Mouse (Mus musculus) liver, embryonic 16.5 days (tissue): ENCODE measurements around the gene Ints1. TPM values are rescaled to one million over a fixed set of nuclear protein-coding genes. Genes with fewer than 3 reads are reported as not detected.

Experiments used
- ATAC-seq: fragments of 200-750 bp; cut with Nextera tagmentation; 2 replicates; pipeline ENCODE4 v1.8.0; 2017; ENCODE audit warnings: low read depth, mild to moderate bottlenecking, moderate number of reproducible peaks, moderate library complexity
- H3K27ac ChIP-seq: fragments of 300-500 bp; sonication (generic); 2 replicates; pipeline ENCODE4 v1.5.1; 2014; ENCODE audit warnings: mild to moderate bottlenecking, low read length
- H3K27me3 ChIP-seq: fragments of 300-500 bp; sonication (generic); 2 replicates; pipeline ENCODE4 v1.6.1; 2014; ENCODE audit warnings: low read depth, low read length, mixed read lengths; ENCODE audit not compliant: control insufficient read depth, insufficient read depth
- H3K36me3 ChIP-seq: fragments of 300-500 bp; sonication (generic); 2 replicates; pipeline ENCODE4 v1.6.1; 2014; ENCODE audit warnings: mild to moderate bottlenecking; ENCODE audit not compliant: control insufficient read depth, insufficient read depth
- H3K4me1 ChIP-seq: fragments of 300-500 bp; sonication (generic); 2 replicates; pipeline ENCODE4 v1.6.1; 2014; ENCODE audit warnings: low read depth, low read length, mixed read lengths; ENCODE audit not compliant: control insufficient read depth
- H3K4me2 ChIP-seq: fragments of 300-500 bp; sonication (generic); 2 replicates; pipeline ENCODE4 v1.6.1; 2014; ENCODE audit warnings: low read depth, low read length, mixed read lengths
- H3K4me3 ChIP-seq: fragments of 300-500 bp; sonication (generic); 2 replicates; pipeline ENCODE4 v1.5.1; 2014; ENCODE audit warnings: low read depth, mild to moderate bottlenecking, low read length
- H3K9ac ChIP-seq: fragments of 300-500 bp; sonication (generic); 2 replicates; pipeline ENCODE4 v1.6.1; 2014; ENCODE audit warnings: low read depth, low read length
- H3K9me3 ChIP-seq: fragments of 300-500 bp; sonication (generic); replicated peaks from 2 replicates; pipeline ENCODE4 v1.6.1; 2016; ENCODE audit warnings: low read length; ENCODE audit not compliant: control insufficient read depth
- WGBS: fragments of 180-500 bp; shearing (Covaris S2); extraction: QIAGEN DNeasy Blood & Tissue Kit; methylation state at CpG from one replicate; pipeline ENCODE4 v1.1.7; 2014; ENCODE audit not compliant: insufficient replicate concordance; 5-methylcytosine and 5-hydroxymethylcytosine counted together
- polyA plus RNA-seq: library from polyadenylated mRNA; unstranded; fragments of >200 nt; fragmentation: Nextera tagmentation; extraction: Ambion mirVana; gene quantifications from 2 replicates; pipeline ENCODE4 v1.2.1, GENCODE M21; 2015

Ints1 gene
- polyA plus RNA-seq, 1 experiment from 2014 or later: 11.2 TPM

DNA sequence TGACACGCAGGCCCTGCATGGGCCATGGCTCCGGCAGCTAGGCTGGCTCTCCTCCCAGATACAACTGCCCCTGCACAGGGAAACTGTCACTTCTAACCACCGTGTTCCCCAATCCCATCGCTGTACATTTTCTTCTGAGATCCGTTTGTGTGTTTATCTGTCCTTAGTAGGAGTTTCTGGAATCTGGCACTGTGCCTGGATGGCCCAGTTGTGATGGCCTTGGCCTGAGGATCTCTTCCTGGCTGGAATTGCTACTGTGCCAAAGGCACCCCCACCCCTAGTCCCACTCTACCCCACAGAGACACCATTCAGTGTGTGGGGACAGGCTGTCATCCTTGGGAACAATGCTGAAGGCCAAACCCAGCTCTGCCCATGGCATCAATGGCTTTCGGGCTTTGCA lies 40.5 kb upstream of the Ints1 start:
- H3K27ac ChIP-seq: peak overlapping the region; percentile 45
- peaks cover 59% of the 10 kb centered on the region for H3K4me1 ChIP-seq
- H3K4me3 ChIP-seq: no peak overlapping the region
- ATAC-seq: no peak
- no peak overlapping the region for H3K9ac ChIP-seq
- H3K9me3 ChIP-seq: no peaks in the 10 kb centered on the region
- no peaks in the 10 kb centered on the region for H3K36me3 ChIP-seq
- no peak overlapping the region for H3K4me2 ChIP-seq
- peaks cover 3% of the 10 kb centered on the region for H3K27me3 ChIP-seq
- 71% methylated on average over 6 of the region's 6 CpGs for WGBS

DNA sequence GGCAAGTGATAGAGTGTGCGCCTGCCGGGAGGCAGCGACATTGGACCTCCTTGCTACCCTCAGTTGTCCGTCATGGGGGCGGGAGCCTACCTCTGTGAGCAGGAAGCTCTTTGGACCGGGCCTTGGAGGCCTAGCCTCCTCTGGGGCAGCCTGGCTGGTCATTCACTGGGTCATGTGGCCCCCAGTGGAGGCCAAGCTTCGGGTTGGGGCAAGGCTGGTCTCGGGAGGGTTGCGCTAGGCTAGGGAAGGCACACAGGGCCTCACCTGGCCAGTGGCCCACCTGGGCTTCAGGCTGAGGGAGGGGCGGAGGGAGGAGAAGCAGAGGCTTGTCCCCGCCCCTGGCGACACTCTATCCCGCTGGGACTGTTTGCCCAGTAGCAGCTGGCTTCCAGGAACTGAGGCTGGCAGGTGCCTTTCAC lies 38.5 kb upstream of the Ints1 start:
- H3K4me1 ChIP-seq: peaks cover 61% of the 10 kb centered on the region
- peak overlapping the region; percentile 51; the same call in 1 of the 2 replicates for H3K9ac ChIP-seq
- H3K27ac ChIP-seq: no peak overlapping the region

DNA sequence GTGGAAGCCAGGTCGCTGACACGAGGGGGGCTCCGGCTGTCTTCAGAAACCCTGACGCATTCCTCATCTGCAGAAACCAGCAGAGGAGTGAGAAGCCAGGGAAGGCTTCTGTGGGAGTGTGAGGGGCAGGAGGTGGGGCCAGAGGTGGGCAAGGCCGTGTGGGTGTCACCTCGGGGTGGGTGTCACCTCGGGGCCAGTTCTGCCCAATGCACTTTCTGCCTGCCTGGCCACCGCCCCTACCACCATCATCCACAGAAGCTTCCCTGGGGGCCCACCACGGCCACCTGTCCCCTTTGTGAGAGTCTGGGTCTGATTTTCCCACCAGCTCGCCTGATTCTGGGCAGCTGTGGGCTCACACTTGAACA lies 37.6 kb upstream of the Ints1 start:
- Histone ChIP-seq H3K27ac (0 out of 2 replicates have a peak overlapping the region, but pooled peaks have one; percentile 22), H3K4me1 (peaks cover 53% of the 10 kb centered on the region), H3K9me3 (no peaks in the 10 kb centered on the region), H3K9ac (no peak overlapping the region), H3K4me2 (0 out of 2 replicates have a peak overlapping the region, but pooled peaks have one; percentile 6), H3K36me3 (no peaks in the 10 kb centered on the region), H3K27me3 (peaks cover 3% of the 10 kb centered on the region), H3K4me3 (no peak overlapping the region)
- no peak for ATAC-seq
- 38% methylated on average over 10 of the region's 10 CpGs for WGBS

More for the DNA sequence above, 38.5 kb upstream of the Ints1 start:
- Histone ChIP-seq H3K4me3 (peak overlapping the region; percentile 9; the same call in 1 of the 2 replicates), H3K27me3 (peaks cover 3% of the 10 kb centered on the region), H3K36me3 (no peaks in the 10 kb centered on the region), H3K4me2 (peak overlapping the region; percentile 26; the same call in 1 of the 2 replicates), H3K9me3 (no peaks in the 10 kb centered on the region)
- 31% methylated on average over 13 of the region's 13 CpGs for WGBS
- no peak for ATAC-seq

DNA sequence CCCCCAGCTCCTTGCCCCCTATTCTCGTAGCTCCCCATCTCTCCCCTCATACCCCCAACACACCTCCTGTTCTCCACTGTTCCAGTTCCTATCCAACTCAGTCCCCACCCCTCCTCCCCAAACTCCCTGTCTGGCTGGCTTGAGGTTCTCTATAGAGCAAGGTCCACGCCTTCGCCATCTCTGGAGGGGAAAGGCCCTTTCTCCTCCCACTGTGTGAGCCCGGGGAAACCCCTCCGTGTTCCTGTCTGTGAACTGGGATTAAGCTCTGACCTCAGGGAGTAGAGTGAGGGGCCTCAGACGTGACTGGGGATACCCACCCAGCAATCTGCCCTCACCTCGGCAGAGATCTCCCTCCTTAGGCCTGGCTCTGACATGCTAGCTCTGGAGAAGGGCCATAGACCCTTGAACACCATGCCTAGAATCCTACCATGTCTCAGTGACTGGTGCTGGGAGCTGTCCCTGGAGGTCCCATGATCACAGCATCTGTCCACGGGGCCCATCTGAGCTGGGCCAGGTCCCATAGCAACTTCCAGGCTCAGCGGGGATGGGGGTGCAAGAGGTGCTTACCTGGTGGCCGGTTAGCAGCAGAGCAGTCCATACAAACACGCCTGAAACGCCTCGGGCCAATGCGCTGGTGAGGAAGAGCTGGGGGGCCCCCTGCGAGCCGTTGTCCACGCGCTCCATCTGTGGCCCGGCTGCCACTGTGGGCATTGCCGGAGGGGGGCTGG lies 37.1 kb upstream of the Ints1 start:
- Histone ChIP-seq H3K9ac (no peak overlapping the region), H3K4me2 (0 out of 2 replicates have a peak overlapping the region, but pooled peaks have one; percentile 6), H3K36me3 (no peaks in the 10 kb centered on the region), H3K9me3 (no peaks in the 10 kb centered on the region), H3K27me3 (peaks cover 3% of the 10 kb centered on the region), H3K4me3 (no peak overlapping the region), H3K27ac (0 out of 2 replicates have a peak overlapping the region, but pooled peaks have one; percentile 26), H3K4me1 (peaks cover 47% of the 10 kb centered on the region)
- ATAC-seq: no peak
- 65% methylated on average over 20 of the region's 20 CpGs for WGBS

DNA sequence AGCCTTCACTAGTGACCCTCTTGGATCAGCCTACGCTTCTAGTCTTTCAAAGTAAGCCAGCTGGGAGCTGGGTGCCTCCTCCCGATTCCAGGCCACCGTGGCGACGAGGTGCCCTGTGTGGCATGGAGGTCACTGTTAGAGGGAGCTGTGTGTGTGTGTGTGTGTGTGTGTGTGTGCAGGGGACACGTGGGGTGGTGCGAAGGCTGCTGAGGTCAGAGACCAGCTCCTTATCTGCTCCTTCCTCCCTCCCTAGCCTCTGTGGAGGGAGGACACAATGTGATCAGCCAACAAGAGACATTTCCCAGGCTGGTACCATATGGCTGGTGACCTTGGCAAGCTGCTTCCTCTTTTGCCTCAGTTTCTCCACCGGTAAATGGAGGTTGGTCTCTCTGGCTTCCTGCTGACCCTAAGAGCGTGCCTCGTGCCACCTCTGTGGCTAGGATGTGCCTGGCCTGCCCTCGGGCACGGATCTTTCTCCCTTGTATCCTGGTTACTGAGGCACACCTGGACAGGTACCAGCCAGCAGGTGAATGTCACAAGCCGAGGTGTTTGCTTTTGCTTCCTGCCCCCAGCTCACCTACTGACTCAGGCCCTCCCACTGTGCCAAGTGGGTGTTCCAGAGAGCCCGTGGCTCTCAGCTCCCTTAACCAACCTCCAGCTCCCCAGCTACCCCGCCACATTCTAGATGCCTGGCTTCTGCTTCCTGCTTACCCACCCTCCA lies 36.4 kb upstream of the Ints1 start:
- 46% methylated on average over 15 of the region's 15 CpGs for WGBS
- H3K4me1 ChIP-seq: peaks cover 45% of the 10 kb centered on the region
- H3K4me3 ChIP-seq: no peak overlapping the region
- H3K4me2 ChIP-seq: no peak overlapping the region
- ATAC-seq: peak; percentile 50
- peaks cover 3% of the 10 kb centered on the region for H3K27me3 ChIP-seq
- H3K9ac ChIP-seq: peak overlapping the region; percentile 40
- no peaks in the 10 kb centered on the region; the same call in 1 of the 2 replicates for H3K9me3 ChIP-seq
- no peaks in the 10 kb centered on the region for H3K36me3 ChIP-seq
- 0 out of 2 replicates have a peak overlapping the region, but pooled peaks have one; percentile 26 for H3K27ac ChIP-seq

DNA sequence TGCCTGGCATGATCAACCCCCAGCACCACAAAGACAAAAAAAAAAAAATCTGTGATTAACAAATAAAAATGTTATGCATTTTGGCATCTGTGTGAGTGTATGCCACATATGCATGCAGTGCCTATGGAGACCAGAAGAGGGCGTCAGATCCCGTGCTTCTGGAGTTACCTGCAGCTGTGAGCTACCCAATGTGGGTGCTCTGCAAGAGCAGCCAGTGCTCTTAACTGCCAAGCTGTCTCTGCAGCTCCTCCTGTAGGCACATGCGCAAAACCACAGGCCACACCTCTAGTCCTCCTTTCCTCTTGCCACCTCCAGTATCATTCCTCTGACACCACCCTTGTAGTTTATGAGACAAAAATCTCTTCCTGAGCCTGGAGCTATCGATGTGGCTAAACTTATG lies 33.9 kb upstream of the Ints1 start:
- Histone ChIP-seq H3K36me3 (no peaks in the 10 kb centered on the region), H3K4me3 (no peak overlapping the region), H3K4me1 (peaks cover 56% of the 10 kb centered on the region), H3K4me2 (no peak overlapping the region), H3K9me3 (no peaks in the 10 kb centered on the region; the same call in 1 of the 2 replicates), H3K27me3 (peaks cover 3% of the 10 kb centered on the region), H3K9ac (no peak overlapping the region), H3K27ac (peak overlapping the region; percentile 23; the same call in 1 of the 2 replicates)
- ATAC-seq: no peak
- 36% methylated on average over 4 of the region's 4 CpGs for WGBS

DNA sequence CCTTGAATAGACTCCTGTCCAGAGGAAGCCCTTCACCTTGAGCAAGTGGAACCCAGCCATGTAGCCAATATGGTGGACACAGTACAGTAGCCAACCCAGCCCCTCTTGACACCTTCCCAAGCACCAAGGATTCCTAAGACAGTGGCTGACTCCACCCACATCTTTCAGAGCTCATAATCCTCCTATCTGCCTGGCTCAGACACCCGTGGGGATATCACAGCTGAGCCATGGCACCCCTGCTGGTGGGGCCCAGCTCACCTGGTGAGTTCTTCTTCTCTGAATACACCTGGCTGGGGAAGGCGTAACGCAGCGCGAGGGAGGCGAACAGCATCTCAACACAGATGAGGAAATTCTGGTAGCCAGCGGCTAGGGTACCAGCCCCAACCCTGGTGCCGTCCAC lies 30.4 kb upstream of the Ints1 start:
- Histone ChIP-seq H3K9ac (peak overlapping the region; percentile 75), H3K4me3 (no peak overlapping the region), H3K9me3 (no peaks in the 10 kb centered on the region; the same call in 1 of the 2 replicates), H3K4me2 (peak overlapping the region; percentile 61), H3K27ac (peak overlapping the region; percentile 99), H3K36me3 (peaks cover 20% of the 10 kb centered on the region), H3K27me3 (no peaks in the 10 kb centered on the region), H3K4me1 (peaks cover 57% of the 10 kb centered on the region)
- ATAC-seq: peak; percentile 20
- WGBS: 75% methylated on average over 8 of the region's 8 CpGs

DNA sequence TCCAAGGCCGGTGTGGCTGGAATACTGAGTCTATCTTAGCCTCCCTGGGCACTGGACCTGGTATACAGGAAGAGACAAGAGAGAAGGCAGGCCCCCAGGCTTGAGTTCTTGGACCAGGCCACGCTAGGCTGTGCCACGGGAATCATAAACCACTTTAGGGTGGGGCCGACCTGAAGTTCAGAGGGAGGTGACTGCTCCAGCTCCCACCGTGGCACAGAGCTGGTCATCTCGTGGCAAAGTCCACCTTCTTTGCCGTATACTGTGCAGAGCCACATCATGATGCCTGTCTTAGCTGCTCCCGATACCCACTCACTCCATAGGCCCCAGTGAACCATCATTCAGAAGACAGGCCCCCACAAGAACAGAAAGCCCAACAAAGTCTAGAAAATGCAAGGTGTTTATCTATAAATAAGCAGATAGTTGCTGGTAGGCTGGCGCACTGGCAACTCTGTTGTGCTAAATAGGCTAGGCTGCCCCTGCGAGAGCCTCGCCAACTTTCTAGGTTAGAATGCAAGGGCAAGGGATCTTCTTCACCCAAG lies 29.2 kb upstream of the Ints1 start:
- peak overlapping the region; percentile 75 for H3K9ac ChIP-seq
- 23% methylated on average over 11 of the region's 11 CpGs for WGBS
- H3K27me3 ChIP-seq: no peaks in the 10 kb centered on the region
- peaks cover 57% of the 10 kb centered on the region for H3K4me1 ChIP-seq
- peak; percentile 25 for ATAC-seq
- H3K36me3 ChIP-seq: peaks cover 33% of the 10 kb centered on the region
- peak overlapping the region; percentile 99 for H3K27ac ChIP-seq
- peak overlapping the region; percentile 33 for H3K4me3 ChIP-seq
- H3K4me2 ChIP-seq: peak overlapping the region; percentile 61
- no peaks in the 10 kb centered on the region; the same call in 1 of the 2 replicates for H3K9me3 ChIP-seq
